Mouse (Mus musculus): ENCODE data around the gene Cbx8. TPM values are rescaled to one million over a fixed set of nuclear protein-coding genes. Genes with fewer than 3 reads are reported as not detected.

Gene Cbx8
- total RNA-seq, 2 experiments from 2014 or later, result 1.3 to 3.3 TPM

DNA sequence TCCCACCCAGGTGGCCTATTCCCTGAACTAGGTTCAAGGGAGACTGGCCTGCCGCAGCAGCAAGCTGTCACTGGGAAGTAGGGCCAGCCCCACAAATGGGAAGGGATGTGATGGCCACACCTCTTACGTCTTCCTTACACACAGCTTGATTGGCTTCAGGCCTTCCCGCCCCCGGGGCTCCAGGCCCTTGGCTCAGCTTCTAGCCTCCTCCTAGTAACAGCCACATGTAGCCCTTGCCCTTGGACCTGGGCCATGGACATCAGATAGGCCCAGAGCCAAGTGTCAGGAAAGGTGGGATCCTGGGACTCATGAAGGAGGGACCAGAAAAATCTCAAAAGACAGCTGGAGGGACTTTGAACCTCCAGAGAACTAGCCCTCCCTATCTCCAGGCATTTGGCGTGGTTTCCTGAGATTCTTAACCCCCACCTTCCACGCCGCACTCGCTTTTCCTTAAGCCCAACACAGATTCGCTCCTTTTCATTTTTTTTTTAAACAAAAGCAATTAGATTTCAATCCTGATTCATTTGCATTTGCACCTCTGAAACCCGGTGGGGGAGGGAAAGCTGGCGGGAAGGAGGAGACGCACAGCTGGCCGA is 12.0 kb upstream of the Cbx8 start:
- no peak for ATAC-seq (replicated peaks; ENCODE audit: low FRiP score, poor library complexity, severe bottlenecking)

GRCm38 (mm10) chr11:119051927-119052660 is 11.3 kb upstream of the Cbx8 start:
- ATAC-seq (replicated peaks; ENCODE audit: low FRiP score, poor library complexity, severe bottlenecking), result no peak

DNA sequence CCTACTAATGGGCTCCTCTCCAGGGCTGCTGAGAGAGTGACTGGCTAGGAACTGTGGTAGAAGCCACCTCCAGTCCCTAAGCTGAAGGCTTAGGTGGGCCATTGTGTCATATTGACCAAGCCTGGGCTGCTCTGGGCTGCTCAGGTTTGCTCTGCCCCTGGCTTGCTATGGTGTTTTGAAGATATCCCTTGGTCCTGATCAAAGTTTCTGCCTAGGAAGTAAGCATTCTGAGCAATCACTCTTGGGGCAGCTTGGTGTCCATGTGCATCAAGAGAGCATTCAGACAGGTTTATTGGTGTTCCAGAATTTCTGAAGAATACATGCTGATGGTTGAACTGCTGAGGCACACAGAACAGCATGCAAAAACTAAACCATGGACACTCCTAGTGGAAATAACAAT is 10.7 kb upstream of the Cbx8 start:
- no peak for ATAC-seq (replicated peaks; ENCODE audit: low FRiP score, poor library complexity, severe bottlenecking)

GRCm38 (mm10) chr11:119050361-119050760 is 9.6 kb upstream of the Cbx8 start:
- ATAC-seq (replicated peaks; ENCODE audit: low FRiP score, poor library complexity, severe bottlenecking), result no peak

DNA sequence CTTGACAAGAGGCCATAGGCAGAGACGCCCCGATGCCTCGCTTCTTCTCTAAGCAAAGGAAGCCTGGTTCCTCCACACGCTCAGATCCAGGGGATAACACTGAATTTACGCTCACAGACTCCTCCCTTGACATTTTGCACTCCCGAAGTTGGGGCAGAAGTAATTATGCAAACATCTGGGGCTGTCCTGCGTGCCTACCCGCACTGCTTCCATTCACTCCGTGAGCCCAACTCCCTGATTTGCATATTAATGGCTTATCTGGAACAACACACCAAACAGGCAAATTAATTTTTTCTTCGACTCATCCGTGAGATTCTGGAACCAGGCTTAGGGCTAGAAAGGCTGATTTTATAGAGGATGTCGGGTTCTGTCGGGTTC is 7.4 kb upstream of the Cbx8 start:
- ATAC-seq (replicated peaks; ENCODE audit: low FRiP score, poor library complexity, severe bottlenecking), result no peak

- no peak for ATAC-seq (replicated peaks; ENCODE audit: low FRiP score, poor library complexity, severe bottlenecking)
Measured at GRCm38 (mm10) chr11:119047261-119048132, 6.7 kb upstream of the Cbx8 start.

- ATAC-seq (replicated peaks; ENCODE audit: low FRiP score, poor library complexity, severe bottlenecking), result no peak
Measured at GRCm38 (mm10) chr11:119046601-119047245, 6.0 kb upstream of the Cbx8 start.

- ATAC-seq (replicated peaks; ENCODE audit: low FRiP score, poor library complexity, severe bottlenecking), result no peak
Measured at GRCm38 (mm10) chr11:119044551-119045337, 4.0 kb upstream of the Cbx8 start.

DNA sequence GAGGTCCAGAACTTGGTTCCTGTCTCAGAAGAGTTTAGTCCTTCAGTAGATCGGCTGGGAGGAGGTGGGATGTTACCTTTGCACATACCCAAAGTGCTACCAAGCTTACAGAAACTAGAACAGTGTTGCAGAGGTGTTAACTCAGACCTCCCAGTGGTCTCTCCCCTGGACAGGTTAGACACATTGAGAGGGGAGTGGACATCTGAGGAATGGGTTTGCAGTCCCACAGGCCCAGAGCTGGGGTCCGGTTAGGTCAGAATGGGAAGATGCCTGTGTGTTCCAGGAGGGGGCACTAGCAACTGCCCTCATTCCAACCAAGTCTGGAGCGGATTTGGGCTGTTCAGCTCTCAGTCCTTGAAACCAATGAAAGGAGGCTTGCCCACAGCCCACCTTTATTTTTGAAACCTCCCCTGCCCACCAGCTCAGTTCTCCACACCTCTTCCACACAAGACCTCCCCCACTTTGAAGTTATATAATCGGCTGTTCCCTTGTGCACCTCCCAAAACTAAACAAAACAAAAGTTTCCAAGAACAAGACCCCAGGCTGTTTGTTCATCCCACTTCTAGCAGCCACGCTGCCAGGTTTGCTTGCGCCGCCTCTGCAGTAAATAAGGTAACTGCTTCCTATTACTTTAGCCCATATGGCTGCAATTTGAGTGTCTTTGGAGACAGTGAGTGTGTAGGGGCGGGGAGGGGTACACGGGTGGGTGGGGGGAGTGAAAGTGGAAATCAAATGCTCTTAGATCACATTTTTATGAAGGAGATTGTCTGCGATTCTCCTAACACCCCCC is 3.2 kb upstream of the Cbx8 start:
- ATAC-seq (replicated peaks; ENCODE audit: low FRiP score, poor library complexity, severe bottlenecking), result no peak

DNA sequence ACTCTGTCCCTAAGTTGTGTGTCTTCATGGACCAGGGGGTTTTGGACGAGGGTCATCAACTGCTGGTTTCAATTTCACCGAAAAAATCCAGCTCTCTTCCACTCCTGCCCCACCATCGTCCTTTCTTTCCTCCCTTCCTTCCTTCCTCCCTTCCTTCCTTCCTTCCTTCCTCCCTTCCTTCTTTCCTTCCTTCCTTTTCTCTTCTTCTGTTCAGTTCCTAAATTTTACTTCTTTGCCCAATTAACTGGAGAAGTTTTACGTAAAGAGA is 2.4 kb upstream of the Cbx8 start:
- no peak for ATAC-seq (replicated peaks; ENCODE audit: low FRiP score, poor library complexity, severe bottlenecking)

- no peak for ATAC-seq (replicated peaks; ENCODE audit: low FRiP score, poor library complexity, severe bottlenecking)
Measured at GRCm38 (mm10) chr11:119042466-119043272, 1.9 kb upstream of the Cbx8 start.

DNA sequence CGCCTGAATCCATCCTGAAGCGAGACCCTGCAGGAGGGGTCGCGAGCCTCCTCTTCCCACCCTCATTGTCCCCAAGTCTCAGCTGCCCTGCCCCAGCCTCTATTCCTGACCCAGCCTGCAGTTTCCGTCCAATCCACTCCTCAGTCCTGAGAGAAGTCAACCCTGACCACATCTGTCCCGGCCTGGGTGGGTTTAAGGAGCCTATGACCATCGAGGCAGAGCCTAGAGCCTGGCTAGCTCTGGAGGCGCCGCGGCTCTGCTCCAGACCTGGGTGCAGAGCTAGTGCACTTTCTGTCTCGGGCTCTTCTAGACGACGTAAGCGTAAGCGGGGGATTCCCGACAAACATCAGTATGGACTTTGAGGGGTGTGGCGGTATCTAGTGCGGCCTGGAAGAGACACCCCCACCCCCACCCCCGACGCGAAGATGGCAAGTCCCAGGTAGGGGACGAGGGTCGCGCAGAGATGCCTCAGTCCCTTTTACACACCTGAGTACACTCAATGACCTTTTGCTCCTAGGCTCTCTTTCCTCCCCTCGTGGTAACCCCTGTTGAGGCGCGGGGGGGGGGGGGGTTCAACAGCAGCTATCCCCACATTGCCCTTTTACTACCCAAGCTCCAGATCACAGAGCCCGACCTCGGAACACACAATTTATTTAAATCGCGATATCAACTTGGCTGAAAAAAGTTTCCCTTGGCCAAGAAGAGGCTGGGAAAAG is 1.1 kb upstream of the Cbx8 start:
- ATAC-seq (replicated peaks; ENCODE audit: low FRiP score, poor library complexity, severe bottlenecking), result no peak; the same call in 1 of the 2 replicates

DNA sequence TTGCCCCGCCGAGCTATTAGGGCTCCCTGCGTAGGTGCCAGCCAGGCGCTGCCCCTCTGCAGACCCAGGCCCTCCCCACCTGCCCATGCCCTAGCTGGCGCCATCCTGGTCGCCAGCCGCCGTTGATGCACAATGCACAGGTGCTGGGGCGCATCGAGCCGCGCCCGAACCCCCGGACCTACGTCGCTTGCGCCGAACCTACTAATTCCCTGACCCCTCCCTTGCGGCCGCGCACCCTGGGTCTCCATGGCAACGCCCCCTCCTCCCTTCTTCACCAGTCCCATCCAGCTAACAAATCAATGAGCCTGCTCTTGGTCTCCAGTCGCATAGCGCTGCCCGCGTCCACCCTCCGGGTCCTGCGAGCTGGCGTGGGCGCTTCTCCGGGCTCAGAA is 552 bp upstream of the Cbx8 start:
- ATAC-seq (replicated peaks; ENCODE audit: low FRiP score, poor library complexity, severe bottlenecking), result no peak

- no peak for ATAC-seq (replicated peaks; ENCODE audit: low FRiP score, poor library complexity, severe bottlenecking)
Measured at GRCm38 (mm10) chr11:119039732-119040512, 847 bp downstream of the Cbx8 start.

GRCm38 (mm10) chr11:119038744-119039484 is 1.9 kb downstream of the Cbx8 start:
- ATAC-seq (replicated peaks; ENCODE audit: low FRiP score, poor library complexity, severe bottlenecking), result no peak

DNA sequence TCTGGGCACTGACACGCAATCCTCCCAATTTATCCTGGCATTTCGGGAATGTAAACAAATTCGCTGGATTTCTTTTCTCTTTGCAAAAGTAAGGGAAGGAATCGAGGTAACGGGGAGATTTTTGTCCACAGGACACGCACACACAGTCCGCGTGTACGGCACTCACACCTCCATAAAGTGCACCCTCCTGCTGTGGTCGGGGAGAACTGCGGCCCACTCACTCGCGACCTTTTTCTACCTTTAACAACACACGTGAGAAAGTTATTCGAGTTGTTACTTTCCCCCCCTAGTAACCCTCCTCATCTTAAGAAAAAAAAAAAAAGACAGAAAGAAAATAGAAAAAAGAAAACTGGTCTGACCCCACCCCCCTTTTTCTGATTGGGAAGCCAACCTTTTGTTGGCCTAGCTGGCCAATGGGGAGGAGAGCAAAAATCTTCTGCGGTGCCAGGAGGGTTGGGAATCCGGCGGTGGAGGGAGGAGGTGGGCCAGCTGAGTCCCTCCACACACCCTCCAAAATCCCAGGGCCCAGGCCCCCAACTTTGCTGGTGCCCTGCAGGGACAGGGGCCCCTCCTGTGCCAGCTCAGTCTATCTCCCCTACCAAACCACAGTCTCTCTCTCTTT is 2.9 kb downstream of the Cbx8 start:
- ATAC-seq (replicated peaks; ENCODE audit: low FRiP score, poor library complexity, severe bottlenecking), result no peak

Measured in erythroid progenitor cell, adult 5-6 weeks (primary cell).